Mouse (Mus musculus) lung, postnatal 0 days (tissue): ENCODE results near the gene Pappa2. TPM values are rescaled to one million over a fixed set of nuclear protein-coding genes. Genes with fewer than 3 reads are reported as not detected.

Experiments
- ATAC-seq: fragments of 200-750 bp; cut with Nextera tagmentation; 2 replicates; pipeline ENCODE4 v1.8.0; 2017; ENCODE audit warnings: moderate library complexity
- DNase-seq: peaks from one replicate; pipeline ENCODE4 v3.0.0-alpha.2; 2016; ENCODE audit warnings: low spot score
- H3K27ac ChIP-seq: fragments of 300-500 bp; sonication (generic); 2 replicates; pipeline ENCODE4 v1.5.1; 2014; ENCODE audit warnings: antibody characterized with exemption, mild to moderate bottlenecking, low read length, mixed read lengths
- H3K27me3 ChIP-seq: fragments of 300-500 bp; sonication (generic); replicated peaks from 2 replicates; pipeline ENCODE4 v1.6.1; 2014; ENCODE audit warnings: low read length, mixed read lengths; ENCODE audit not compliant: insufficient read depth
- H3K36me3 ChIP-seq: fragments of 300-500 bp; sonication (generic); 2 replicates; pipeline ENCODE4 v1.6.1; 2014; ENCODE audit warnings: low read length, mixed read lengths; ENCODE audit not compliant: insufficient read depth
- H3K4me1 ChIP-seq: fragments of 300-500 bp; sonication (generic); 2 replicates; pipeline ENCODE4 v1.6.1; 2014; ENCODE audit warnings: antibody characterized with exemption, low read depth, low read length, mixed read lengths; ENCODE audit not compliant: insufficient read depth
- H3K4me2 ChIP-seq: fragments of 300-500 bp; sonication (generic); replicated peaks from 2 replicates; pipeline ENCODE4 v1.6.1; 2014; ENCODE audit warnings: low read depth, mild to moderate bottlenecking, low read length, moderate library complexity, mixed read lengths
- H3K4me3 ChIP-seq: fragments of 300-500 bp; sonication (generic); 2 replicates; pipeline ENCODE4 v1.5.1; 2014; ENCODE audit warnings: low read depth, low read length
- H3K9ac ChIP-seq: fragments of 300-500 bp; sonication (generic); replicated peaks from 2 replicates; pipeline ENCODE4 v1.6.1; 2014; ENCODE audit warnings: low read depth, mild to moderate bottlenecking
- H3K9me3 ChIP-seq: fragments of 300-500 bp; sonication (generic); 2 replicates; pipeline ENCODE4 v1.6.1; 2016; ENCODE audit warnings: low read length, mixed read lengths
- CTCF ChIP-seq: IDR thresholded peaks from 2 replicates; pipeline ENCODE4 v1.5.1; 2016; ENCODE audit warnings: antibody characterized with exemption, mild to moderate bottlenecking
- EP300 ChIP-seq: IDR thresholded peaks from 2 replicates; pipeline ENCODE4 v1.6.1; 2016; ENCODE audit warnings: antibody characterized with exemption, mild to moderate bottlenecking, control low read depth
- WGBS: fragments of 180-500 bp; shearing (Covaris S2); extraction: QIAGEN DNeasy Blood & Tissue Kit; methylation state at CpG from one replicate; pipeline ENCODE4 v1.1.7; 2014; 5-methylcytosine and 5-hydroxymethylcytosine counted together
- polyA plus RNA-seq: library from polyadenylated mRNA; unstranded; fragments of >200 nt; fragmentation: Nextera tagmentation; extraction: Ambion mirVana; gene quantifications from 2 replicates; pipeline ENCODE4 v1.2.1, GENCODE M21; 2015

Pappa2 gene
- polyA plus RNA-seq, 1 experiment from 2014 or later: 0.57 TPM

DNA sequence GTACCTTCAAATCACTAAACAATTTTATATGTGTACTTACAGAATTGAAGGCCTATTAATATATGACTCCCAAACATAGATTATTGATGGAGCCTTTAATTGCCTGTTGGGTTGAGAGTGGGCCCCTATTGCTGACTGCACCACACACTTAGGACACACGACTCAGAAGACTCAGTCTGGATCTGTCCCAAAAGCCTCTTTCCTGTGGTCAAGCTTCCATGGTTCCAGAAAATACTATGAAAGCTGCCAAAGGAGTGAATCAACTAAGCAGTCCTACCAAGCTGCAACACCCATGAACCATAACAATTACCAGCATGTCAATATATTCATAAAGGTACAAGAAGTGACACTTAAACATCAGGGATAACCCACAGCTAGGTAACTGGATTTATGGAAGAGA is 106.7 kb downstream of the Pappa2 start:
- 53% methylated on average over 1 of the region's 1 CpGs for WGBS
- Histone ChIP-seq H3K4me2 (no peak overlapping the region), H3K27ac (no peak overlapping the region), H3K4me1 (no peaks in the 10 kb centered on the region), H3K9me3 (no peaks in the 10 kb centered on the region), H3K36me3 (no peaks in the 10 kb centered on the region), H3K4me3 (no peak overlapping the region), H3K27me3 (no peaks in the 10 kb centered on the region), H3K9ac (no peak overlapping the region)
- no peak for DNase-seq
- no peak for TF ChIP-seq CTCF
- TF ChIP-seq EP300: no peak
- ATAC-seq: no peak

DNA sequence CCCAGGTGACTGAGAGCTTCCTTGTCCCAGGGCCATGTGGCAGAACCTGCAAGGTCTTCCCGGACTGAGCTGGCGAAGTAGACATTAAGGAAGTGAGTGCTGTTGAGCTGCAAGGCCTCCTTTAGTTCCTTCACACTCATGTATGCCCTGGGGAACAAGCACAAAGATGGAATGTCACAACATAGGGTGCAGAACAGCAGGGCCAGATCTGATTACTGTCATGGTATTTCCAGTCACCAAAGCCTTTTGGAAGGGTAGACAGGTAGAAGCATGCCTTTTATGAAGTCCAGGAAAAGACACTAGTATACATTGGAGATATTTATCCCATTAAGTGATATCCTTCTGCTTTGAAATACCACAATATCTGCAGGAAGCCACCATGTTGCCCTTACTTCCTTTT is 108.9 kb downstream of the Pappa2 start:
- no peak overlapping the region for H3K4me3 ChIP-seq
- WGBS: 85% methylated on average over 2 of the region's 2 CpGs
- H3K4me2 ChIP-seq: no peak overlapping the region
- DNase-seq (no peak), ATAC-seq (no peak)
- H3K4me1 ChIP-seq: no peaks in the 10 kb centered on the region
- H3K27ac ChIP-seq: no peak overlapping the region
- TF ChIP-seq EP300: no peak
- TF ChIP-seq CTCF: no peak
- H3K27me3 ChIP-seq: no peaks in the 10 kb centered on the region
- H3K36me3 ChIP-seq: no peaks in the 10 kb centered on the region
- H3K9me3 ChIP-seq: no peaks in the 10 kb centered on the region
- no peak overlapping the region for H3K9ac ChIP-seq

DNA sequence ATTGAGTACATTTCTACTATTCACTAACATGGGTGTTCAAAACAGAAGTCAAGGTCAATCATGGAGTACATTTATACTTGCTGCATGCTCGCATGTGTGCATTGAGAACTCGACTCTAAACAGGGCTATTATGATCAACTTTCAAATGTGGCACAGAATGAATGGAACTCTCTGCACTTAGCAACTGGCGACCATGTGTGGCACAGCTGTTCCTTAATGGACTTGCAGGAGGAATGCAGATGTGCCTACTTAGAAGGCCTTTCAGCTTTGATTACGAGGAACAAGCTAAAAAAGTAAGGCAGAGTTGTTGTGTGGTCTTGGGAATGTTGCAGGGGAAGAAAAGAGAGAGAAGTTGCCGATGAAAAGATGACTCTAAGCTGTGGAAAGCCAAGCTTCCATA is 120.1 kb downstream of the Pappa2 start:
- no peaks in the 10 kb centered on the region for H3K36me3 ChIP-seq
- no peak for TF ChIP-seq CTCF
- TF ChIP-seq EP300: no peak
- no peak overlapping the region for H3K4me3 ChIP-seq
- H3K27ac ChIP-seq: no peak overlapping the region
- H3K4me2 ChIP-seq: no peak overlapping the region
- DNase-seq (no peak), ATAC-seq (no peak)
- H3K27me3 ChIP-seq: no peaks in the 10 kb centered on the region
- H3K9me3 ChIP-seq: no peaks in the 10 kb centered on the region
- 69% methylated on average over 5 of the region's 5 CpGs for WGBS
- no peaks in the 10 kb centered on the region for H3K4me1 ChIP-seq
- H3K9ac ChIP-seq: no peak overlapping the region

DNA sequence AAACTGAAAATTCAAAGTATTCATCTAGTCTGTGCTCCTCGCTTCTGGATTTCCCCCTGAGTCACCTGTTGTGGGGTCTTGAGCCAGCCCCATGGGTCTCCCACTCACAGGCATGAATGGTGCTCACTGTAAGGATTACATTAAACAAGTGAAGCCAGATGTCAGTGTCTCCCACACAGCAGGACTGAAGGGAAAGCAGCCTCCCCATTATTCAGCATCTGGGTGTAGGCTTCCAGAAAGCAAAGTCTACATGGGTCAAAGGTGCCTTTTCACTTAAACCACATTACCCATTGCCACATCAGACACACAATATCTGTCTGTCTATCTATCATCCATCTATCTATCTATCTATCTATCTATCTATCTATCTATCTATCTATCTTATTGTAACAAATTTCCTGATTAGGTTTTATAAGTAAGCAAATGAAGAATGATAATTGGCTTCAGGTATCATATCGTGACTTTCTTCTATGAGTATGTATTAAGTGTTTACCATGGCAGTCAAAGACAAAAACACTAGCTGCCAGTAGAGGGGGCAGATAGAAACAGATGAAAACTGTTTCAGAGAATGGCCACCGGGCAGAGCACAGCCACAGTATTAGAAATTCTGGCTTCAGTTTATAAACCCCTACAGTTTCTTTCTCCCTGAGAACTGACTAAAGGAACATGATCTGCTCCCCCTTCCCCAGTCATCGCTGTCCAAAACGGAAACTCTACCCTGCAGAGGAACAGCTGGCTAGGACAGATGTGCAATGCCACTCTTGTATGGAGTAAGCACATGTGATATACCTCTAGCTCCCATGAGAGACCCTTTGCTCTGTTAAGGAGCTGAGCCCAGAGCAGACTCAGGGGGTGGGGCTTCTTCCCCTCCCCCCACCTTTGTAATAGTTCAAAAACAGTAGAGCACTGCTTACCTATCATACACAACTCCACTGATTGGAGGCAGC is 126.1 kb downstream of the Pappa2 start:
- WGBS: 62% methylated on average over 5 of the region's 5 CpGs
- Histone ChIP-seq H3K27ac (no peak overlapping the region), H3K9me3 (no peaks in the 10 kb centered on the region), H3K4me2 (no peak overlapping the region), H3K4me1 (no peaks in the 10 kb centered on the region), H3K27me3 (no peaks in the 10 kb centered on the region), H3K36me3 (no peaks in the 10 kb centered on the region), H3K4me3 (no peak overlapping the region), H3K9ac (no peak overlapping the region)
- ATAC-seq (no peak), DNase-seq (no peak)
- TF ChIP-seq CTCF: peak; percentile 29; the same call in 1 of the 2 replicates
- no peak for TF ChIP-seq EP300

DNA sequence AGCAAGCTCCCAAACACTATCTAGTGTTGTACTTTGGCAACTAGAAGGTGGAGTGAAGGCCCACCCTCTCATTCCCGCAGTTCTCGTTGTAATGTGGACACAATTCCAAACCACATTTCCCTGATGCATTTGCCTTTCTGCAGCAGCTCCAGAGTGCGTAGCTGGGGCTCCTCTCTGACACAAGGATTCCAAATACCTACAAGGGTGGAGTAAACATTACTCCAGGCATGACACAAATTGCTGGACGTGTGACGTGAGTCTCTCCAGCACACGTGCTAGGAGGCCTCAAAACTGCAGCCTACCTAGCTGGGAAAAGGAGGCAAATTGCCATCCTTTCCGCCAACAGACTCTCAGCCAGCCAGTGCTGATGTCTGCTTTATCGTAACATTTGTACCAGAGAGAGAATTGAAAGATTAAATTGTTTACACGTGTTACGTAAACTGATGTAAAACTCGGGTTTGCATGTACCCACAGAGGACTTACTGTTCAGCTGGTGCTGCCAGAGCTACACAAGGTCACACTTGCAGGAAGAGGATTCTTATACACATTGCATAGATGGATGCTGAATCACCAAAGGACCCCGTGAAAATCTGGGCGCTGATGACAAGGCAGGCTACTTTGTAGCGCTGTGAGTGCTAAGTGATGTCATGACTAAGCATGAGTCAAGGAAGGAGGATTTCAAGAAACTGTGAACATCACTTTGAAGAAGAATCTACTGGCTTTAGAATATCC is 127.3 kb downstream of the Pappa2 start:
- ATAC-seq: peak; percentile 77
- peak; percentile 44 for DNase-seq

DNA sequence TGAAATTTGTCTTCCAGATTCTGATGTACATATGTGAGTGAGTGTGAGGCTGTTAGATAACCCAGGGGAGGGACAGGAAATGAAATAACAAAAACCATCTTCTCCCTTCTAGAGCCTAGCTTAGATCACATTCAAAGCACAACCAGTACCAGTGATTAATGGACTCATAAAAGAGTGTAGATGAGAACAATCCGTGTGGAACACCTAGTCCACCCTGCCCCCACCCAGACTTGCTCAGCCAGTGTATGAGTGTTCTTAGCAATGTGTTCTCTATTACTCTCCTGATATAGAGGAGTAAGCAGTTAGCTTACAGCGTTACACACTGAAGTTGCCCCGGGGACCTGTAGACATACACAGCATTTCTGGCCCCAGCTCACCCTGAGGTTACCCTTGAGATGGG is 129.8 kb downstream of the Pappa2 start:
- no peak overlapping the region for H3K4me2 ChIP-seq
- DNase-seq (no peak), ATAC-seq (no peak)
- no peak overlapping the region for H3K9ac ChIP-seq
- H3K9me3 ChIP-seq: no peaks in the 10 kb centered on the region
- 64% methylated on average over 3 of the region's 3 CpGs for WGBS
- H3K36me3 ChIP-seq: no peaks in the 10 kb centered on the region
- no peaks in the 10 kb centered on the region for H3K27me3 ChIP-seq
- no peak overlapping the region for H3K27ac ChIP-seq
- TF ChIP-seq EP300 (no peak), CTCF (no peak)
- no peaks in the 10 kb centered on the region for H3K4me1 ChIP-seq
- H3K4me3 ChIP-seq: no peak overlapping the region

More for the DNA sequence above, 127.3 kb downstream of the Pappa2 start:
- Histone ChIP-seq H3K9me3 (no peaks in the 10 kb centered on the region), H3K27me3 (no peaks in the 10 kb centered on the region), H3K9ac (no peak overlapping the region), H3K4me1 (no peaks in the 10 kb centered on the region), H3K4me2 (no peak overlapping the region), H3K36me3 (no peaks in the 10 kb centered on the region), H3K27ac (no peak overlapping the region), H3K4me3 (no peak overlapping the region)
- peak; percentile 52; the same call in 1 of the 2 replicates for TF ChIP-seq EP300
- no peak for TF ChIP-seq CTCF
- 43% methylated on average over 14 of the region's 14 CpGs for WGBS
